ENCODE assay signal across 20 mouse cellular contexts in the genomic region with DNA sequence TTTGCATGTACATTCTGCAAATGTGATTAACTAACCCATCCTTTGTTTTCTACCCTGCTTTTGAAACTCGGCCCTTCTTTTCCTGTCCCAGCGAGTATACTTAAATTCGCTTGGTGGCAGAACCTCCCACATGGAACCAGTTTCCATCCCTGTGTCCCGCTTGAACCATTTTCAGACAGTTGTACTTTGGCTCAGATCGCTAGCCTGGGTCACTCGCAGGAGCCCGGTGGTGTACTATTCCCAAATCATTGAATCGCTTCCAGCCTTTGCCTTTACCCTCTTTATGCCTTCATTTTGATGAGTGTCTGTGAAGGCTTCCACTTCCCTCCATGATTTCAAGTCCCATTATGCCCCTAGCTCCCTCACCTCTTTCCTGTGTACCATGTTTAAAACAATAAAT. TPM values are rescaled to one million over a fixed set of nuclear protein-coding genes. Genes with fewer than 3 reads are reported as not detected.
DNase-seq lines count a peak whose midpoint lies in the region; ATAC-seq and TF ChIP-seq lines count a peak whose summit lies in the region.
"Had no signal": no experiment of that assay in that cellular context is flagged by ENCODE, and none has a peak within 500 bp of the region (broad histone marks: within the 10 kb centered on the region; RNA-seq: fewer than 3 reads in every experiment).

No protein-coding gene starts in this region.

- no peaks in the 10 kb centered on the region for H3K9me3 ChIP-seq in forebrain, embryonic 13.5 days (replicated peaks)
- H3K9me3 ChIP-seq in forebrain, embryonic 11.5 days (ENCODE audit: control insufficient read depth, low read length): no peaks in the 10 kb centered on the region
- H3K9me3 ChIP-seq in hindbrain, embryonic 11.5 days (ENCODE audit: control insufficient read depth, low read length): no peaks in the 10 kb centered on the region
- H3K9me3 ChIP-seq in hindbrain, embryonic 16.5 days (ENCODE audit: control insufficient read depth, low read length): no peaks in the 10 kb centered on the region
- H3K9me3 ChIP-seq in midbrain, embryonic 16.5 days (replicated peaks; ENCODE audit: control insufficient read depth, low read length, poor library complexity, severe bottlenecking): no peaks in the 10 kb centered on the region
- H3K9me3 ChIP-seq in intestine, embryonic 16.5 days (ENCODE audit: control insufficient read depth, low read length): no peaks in the 10 kb centered on the region
- H3K9me3 ChIP-seq: heart, embryonic 12.5 days; limb, embryonic 12.5 days; liver, embryonic 13.5 days had no signal

- no peak for TF ChIP-seq CTCF in left cerebral cortex, adult 2 months (IDR thresholded peaks at IDR 0.05)

- DNase-seq in forebrain, embryonic 11.5 days (ENCODE audit: low spot score): no peak
- no peak for DNase-seq in hindbrain, embryonic 11.5 days (ENCODE audit: low spot score)
- DNase-seq in urinary bladder, postnatal 10 days (ENCODE audit: low spot score): no peak
- no peak for DNase-seq in left cerebral cortex, adult 2 months (ENCODE audit: extremely low spot score in 1 of 2, low spot score in 2 of 2)
- DNase-seq: adrenal gland, postnatal 25 days; heart, postnatal 36 days; kidney, adult 18-20 months; kidney, postnatal 10 days; layer of hippocampus, adult 9-11 months; liver, embryonic 13.5 days; thymus, postnatal 14 days had no signal

- intact Hi-C loops in left cerebral cortex, adult 2 months (cut with DNase I): loop anchor here (5.0 kb wide), 3 partner anchors 38 to 542 kb away; no protein-coding TSS in a partner anchor

- H3K4me3 ChIP-seq in forebrain, embryonic 13.5 days: 0 out of 2 replicates have a peak overlapping the region, but pooled peaks have one; percentile 58
- no peak overlapping the region for H3K4me3 ChIP-seq in forebrain, embryonic 11.5 days (ENCODE audit: low read depth, low read length)
- peak overlapping the region; percentile 59; the same call in 1 of the 2 replicates for H3K4me3 ChIP-seq in hindbrain, embryonic 11.5 days (ENCODE audit: low read depth, low read length)
- H3K4me3 ChIP-seq in hindbrain, embryonic 16.5 days (ENCODE audit: low read length): peak overlapping the region; percentile 76
- H3K4me3 ChIP-seq in midbrain, embryonic 16.5 days (ENCODE audit: low read depth, low read length): 0 out of 2 replicates have a peak overlapping the region, but pooled peaks have one; percentile 3
- no peak overlapping the region for H3K4me3 ChIP-seq in intestine, embryonic 16.5 days (ENCODE audit: low read length)
- no peak overlapping the region for H3K4me3 ChIP-seq in left cerebral cortex, adult 2 months
- H3K4me3 ChIP-seq: erythroblast, embryonic 14.5 days; heart, embryonic 12.5 days; limb, embryonic 12.5 days; liver, embryonic 13.5 days had no signal

- no peak for ATAC-seq in forebrain, embryonic 13.5 days
- ATAC-seq in forebrain, embryonic 11.5 days (replicated peaks; ENCODE audit: low FRiP score): no peak
- ATAC-seq in hindbrain, embryonic 11.5 days (ENCODE audit: low FRiP score): no peak
- no peak for ATAC-seq in hindbrain, embryonic 16.5 days
- ATAC-seq in midbrain, embryonic 16.5 days: no peak
- ATAC-seq in intestine, embryonic 16.5 days: no peak
- ATAC-seq: Patski had no signal

- peaks cover 57% of the 10 kb centered on the region for H3K27me3 ChIP-seq in forebrain, embryonic 13.5 days
- peaks cover 32% of the 10 kb centered on the region for H3K27me3 ChIP-seq in forebrain, embryonic 11.5 days (ENCODE audit: control insufficient read depth, insufficient read depth, low read length)
- peaks cover 33% of the 10 kb centered on the region for H3K27me3 ChIP-seq in hindbrain, embryonic 11.5 days (ENCODE audit: control insufficient read depth, insufficient read depth, low read length)
- peaks cover 17% of the 10 kb centered on the region for H3K27me3 ChIP-seq in hindbrain, embryonic 16.5 days (replicated peaks; ENCODE audit: control insufficient read depth, insufficient read depth, low read length)
- peaks cover 4% of the 10 kb centered on the region; the same call in 1 of the 2 replicates for H3K27me3 ChIP-seq in midbrain, embryonic 16.5 days (ENCODE audit: control insufficient read depth, insufficient read depth, low read depth, low read length)
- H3K27me3 ChIP-seq in intestine, embryonic 16.5 days (replicated peaks; ENCODE audit: control insufficient read depth, insufficient read depth, low read length): peaks cover 54% of the 10 kb centered on the region

- H3K4me1 ChIP-seq in forebrain, embryonic 13.5 days: peaks cover 34% of the 10 kb centered on the region
- H3K4me1 ChIP-seq in forebrain, embryonic 11.5 days (replicated peaks; ENCODE audit: control insufficient read depth, insufficient read depth, low read length): peaks cover 11% of the 10 kb centered on the region; the same call in 1 of the 2 replicates
- peaks cover 9% of the 10 kb centered on the region; the same call in 1 of the 2 replicates for H3K4me1 ChIP-seq in hindbrain, embryonic 11.5 days (replicated peaks; ENCODE audit: control insufficient read depth, insufficient read depth, low read length)
- peaks cover 27% of the 10 kb centered on the region for H3K4me1 ChIP-seq in hindbrain, embryonic 16.5 days (ENCODE audit: control insufficient read depth, insufficient read depth, low read depth, low read length)
- peaks cover 31% of the 10 kb centered on the region for H3K4me1 ChIP-seq in midbrain, embryonic 16.5 days (ENCODE audit: control insufficient read depth, insufficient read depth, low read length)
- peaks cover 24% of the 10 kb centered on the region for H3K4me1 ChIP-seq in intestine, embryonic 16.5 days (ENCODE audit: control insufficient read depth, insufficient read depth, low read length)

- H3K27ac ChIP-seq in forebrain, embryonic 13.5 days: no peak overlapping the region
- no peak overlapping the region for H3K27ac ChIP-seq in forebrain, embryonic 11.5 days (ENCODE audit: low read depth, low read length)
- H3K27ac ChIP-seq in hindbrain, embryonic 11.5 days (ENCODE audit: low read depth, low read length): no peak overlapping the region
- no peak overlapping the region for H3K27ac ChIP-seq in hindbrain, embryonic 16.5 days (ENCODE audit: low read depth, low read length)
- H3K27ac ChIP-seq in midbrain, embryonic 16.5 days (ENCODE audit: low read length): no peak overlapping the region
- no peak overlapping the region for H3K27ac ChIP-seq in intestine, embryonic 16.5 days (ENCODE audit: low read length)
- H3K27ac ChIP-seq in left cerebral cortex, adult 2 months: no peak overlapping the region
- H3K27ac ChIP-seq: limb, embryonic 12.5 days; liver, embryonic 13.5 days had no signal

- H3K9ac ChIP-seq in forebrain, embryonic 13.5 days: no peak overlapping the region
- H3K9ac ChIP-seq in forebrain, embryonic 11.5 days (ENCODE audit: low read length): no peak overlapping the region
- H3K9ac ChIP-seq in hindbrain, embryonic 11.5 days (ENCODE audit: low read depth, low read length): no peak overlapping the region
- no peak overlapping the region for H3K9ac ChIP-seq in hindbrain, embryonic 16.5 days (ENCODE audit: low read depth, low read length)
- no peak overlapping the region for H3K9ac ChIP-seq in midbrain, embryonic 16.5 days (ENCODE audit: low read depth, low read length)
- H3K9ac ChIP-seq in intestine, embryonic 16.5 days (ENCODE audit: low read depth, low read length): no peak overlapping the region
- H3K9ac ChIP-seq: heart, embryonic 12.5 days; limb, embryonic 12.5 days; liver, embryonic 13.5 days had no signal

- 58% methylated on average over 8 of the region's 8 CpGs for WGBS in forebrain, embryonic 13.5 days
- 70% methylated on average over 8 of the region's 8 CpGs for WGBS in forebrain, embryonic 11.5 days
- WGBS in hindbrain, embryonic 11.5 days: 65% methylated on average over 8 of the region's 8 CpGs
- WGBS in hindbrain, embryonic 16.5 days: 58% methylated on average over 8 of the region's 8 CpGs
- WGBS in midbrain, embryonic 16.5 days: 54% methylated on average over 8 of the region's 8 CpGs
- WGBS in intestine, embryonic 16.5 days: 76% methylated on average over 8 of the region's 8 CpGs

- peak overlapping the region; percentile 95; the same call in 1 of the 2 replicates for H3K4me2 ChIP-seq in forebrain, embryonic 13.5 days
- no peak overlapping the region for H3K4me2 ChIP-seq in forebrain, embryonic 11.5 days (ENCODE audit: low read depth, low read length, severe bottlenecking)
- H3K4me2 ChIP-seq in hindbrain, embryonic 11.5 days (replicated peaks; ENCODE audit: low read depth, low read length): peak overlapping the region; percentile 17; the same call in 1 of the 2 replicates
- peak overlapping the region; percentile 94 for H3K4me2 ChIP-seq in hindbrain, embryonic 16.5 days (ENCODE audit: low read length)
- H3K4me2 ChIP-seq in midbrain, embryonic 16.5 days (ENCODE audit: low read length): peak overlapping the region; percentile 97; the same call in 1 of the 2 replicates
- H3K4me2 ChIP-seq in intestine, embryonic 16.5 days (ENCODE audit: low read depth, low read length): no peak overlapping the region
- H3K4me2 ChIP-seq: heart, embryonic 12.5 days; liver, embryonic 13.5 days had no signal

- H3K36me3 ChIP-seq in forebrain, embryonic 13.5 days (ENCODE audit: poor library complexity, severe bottlenecking): no peaks in the 10 kb centered on the region
- no peaks in the 10 kb centered on the region for H3K36me3 ChIP-seq in forebrain, embryonic 11.5 days (ENCODE audit: control insufficient read depth, insufficient read depth, low read length)
- H3K36me3 ChIP-seq in hindbrain, embryonic 11.5 days (ENCODE audit: control insufficient read depth, insufficient read depth, low read length): no peaks in the 10 kb centered on the region
- H3K36me3 ChIP-seq in hindbrain, embryonic 16.5 days (ENCODE audit: control insufficient read depth, insufficient read depth, low read length): no peaks in the 10 kb centered on the region
- H3K36me3 ChIP-seq in midbrain, embryonic 16.5 days (ENCODE audit: control insufficient read depth, insufficient read depth, low read length): no peaks in the 10 kb centered on the region
- no peaks in the 10 kb centered on the region for H3K36me3 ChIP-seq in intestine, embryonic 16.5 days (ENCODE audit: control insufficient read depth, insufficient read depth, low read length)
- H3K36me3 ChIP-seq: heart, embryonic 12.5 days; limb, embryonic 12.5 days; liver, embryonic 13.5 days had no signal

RNA-seq across cellular contexts. Expression of gene Cbln1, which starts 2.0 kb away (rescaled TPM):
- 7.0 and 7.9 TPM in 2 replicates for polyA plus RNA-seq in forebrain, embryonic 13.5 days (2015; fragmentation: Nextera tagmentation; extraction: Ambion mirVana)
- 9.9 and 10.8 TPM in 2 replicates for polyA plus RNA-seq in forebrain, embryonic 11.5 days (2014; fragmentation: Nextera tagmentation; extraction: Ambion mirVana)
- 14.6 and 16.2 TPM in 2 replicates for polyA plus RNA-seq in hindbrain, embryonic 11.5 days (2014; fragmentation: Nextera tagmentation; extraction: Ambion mirVana)
- polyA plus RNA-seq in hindbrain, embryonic 16.5 days (2015; fragmentation: Nextera tagmentation; extraction: Ambion mirVana): 30.4 and 34.9 TPM in 2 replicates
- polyA plus RNA-seq in midbrain, embryonic 16.5 days (2015; fragmentation: Nextera tagmentation; extraction: Ambion mirVana): 16.7 and 19.9 TPM in 2 replicates
- polyA plus RNA-seq in intestine, embryonic 16.5 days (2015; fragmentation: Nextera tagmentation; extraction: Ambion mirVana): not detected in 2 replicates
- total RNA-seq in left cerebral cortex, adult 2 months (2021): 1 to 10 TPM; 7.4 to 9.0 TPM
- polyA plus RNA-seq: erythroblast, embryonic 14.5 days; lung, embryonic 16.5 days had no signal

Comparison
In these comparisons a context has a peak if more than half of its experiments do, and no peak if none do; other contexts are left out.
1. H3K4me2 ChIP-seq: peak in forebrain, embryonic 13.5 days (single experiment), hindbrain, embryonic 11.5 days (single experiment), hindbrain, embryonic 16.5 days (single experiment) and midbrain, embryonic 16.5 days (single experiment); none in forebrain, embryonic 11.5 days (single experiment) and intestine, embryonic 16.5 days (single experiment).
2. H3K4me3 ChIP-seq: peak in forebrain, embryonic 13.5 days (single experiment), hindbrain, embryonic 11.5 days (single experiment), hindbrain, embryonic 16.5 days (single experiment) and midbrain, embryonic 16.5 days (single experiment); none in forebrain, embryonic 11.5 days (single experiment), intestine, embryonic 16.5 days (single experiment) and left cerebral cortex, adult 2 months (single experiment).